Mouse (Mus musculus): Measurements from ENCODE around the gene Ulk2.
"Not testable (repeated sequence)": the region's sequence is repeated elsewhere in the genome, so short reads cannot be mapped to it uniquely, and the experiment has no call there.

- not testable (repeated sequence) for TF ChIP-seq POLR2A, CTCF (IDR thresholded peaks at IDR 0.05; ENCODE audit: extremely low read depth, insufficient read depth, low read length)
These were observed 14.2 kb downstream of the Ulk2 start for GRCm38 (mm10) chr11:61840663-61841062.
